Mouse (Mus musculus) ES-E14 (cell line): ENCODE measurements at regions not wholly inside any gene's neighbourhood (a gene's known extent, or its start where the extent isn't known, plus 50 kb on each side); places are given as distances from the start of the nearest gene placed in this dataset.
"Not testable (repeated sequence)": the region's sequence is repeated elsewhere in the genome, so short reads cannot be mapped to it uniquely, and the experiment has no call there.

Experiments used
- CHD2 ChIP-seq: IDR thresholded peaks from 2 replicates; pipeline ENCODE4 v1.6.1; 2014; ENCODE audit warnings: mild to moderate bottlenecking, low read depth, low read length, inconsistent platforms
- HCFC1 ChIP-seq: IDR thresholded peaks from 2 replicates; pipeline ENCODE4 v1.6.1; 2012; ENCODE audit warnings: low read length, inconsistent platforms, borderline replicate concordance; ENCODE audit not compliant: insufficient read depth
- MAFK ChIP-seq: IDR thresholded peaks from 2 replicates; pipeline ENCODE4 v1.6.1; 2014; ENCODE audit warnings: mild to moderate bottlenecking, low read depth, low read length, inconsistent platforms; ENCODE audit not compliant: insufficient read depth
- ZC3H11A ChIP-seq: IDR thresholded peaks from 2 replicates; pipeline ENCODE4 v1.6.1; 2012; ENCODE audit warnings: low read depth, mild to moderate bottlenecking, inconsistent platforms, low read length, borderline replicate concordance
- ZNF384 ChIP-seq: IDR thresholded peaks from 2 replicates; pipeline ENCODE4 v1.6.1; 2012; ENCODE audit warnings: low read depth, low read length, inconsistent platforms

DNA sequence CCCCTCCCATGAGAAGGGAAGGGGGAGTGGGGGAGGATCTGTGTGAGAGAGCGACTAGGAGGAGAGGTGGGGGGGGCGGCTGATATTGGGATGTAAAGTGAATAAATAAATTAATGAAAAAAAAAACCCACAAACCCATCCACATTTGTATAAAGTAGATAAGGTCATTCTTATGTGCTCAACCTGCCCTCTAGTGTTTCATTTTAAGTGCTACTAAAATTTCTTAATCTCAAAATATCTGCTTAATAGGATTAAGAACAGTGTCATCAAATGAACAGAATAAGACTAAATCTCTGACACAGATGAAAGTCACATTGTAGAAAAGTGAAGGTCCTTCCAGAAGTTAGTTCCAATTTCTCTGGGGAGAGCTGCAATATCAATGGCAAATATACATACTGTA lies 119.5 kb upstream of the Ube2e2 start:
- not testable (repeated sequence) for TF ChIP-seq ZNF384, MAFK, ZC3H11A, HCFC1, CHD2
